Mouse (Mus musculus) megakaryocyte, adult 5-6 weeks (primary cell): ENCODE measurements around the gene Cbln4. TPM values are rescaled to one million over a fixed set of nuclear protein-coding genes. Genes with fewer than 3 reads are reported as not detected.

Experiments used
- ATAC-seq: 2 replicates; pipeline ENCODE4 v1.8.0; 2016; ENCODE audit warnings: mild to moderate bottlenecking, inconsistent platforms; ENCODE audit not compliant: poor library complexity, severe bottlenecking
- total RNA-seq, 2 experiments: library from RNA; stranded (forward) in 1 of 2; stranded (reverse) in 1 of 2; fragments of 153-499, 151-499 nt in 1 of 2; fragments of 221-1000, 200-1000 nt in 1 of 2; gene quantifications; 2 replicates each; pipeline versions ENCODE4 v1.2.3 to v1.2.4; 2015 to 2017

The Cbln4 gene
- total RNA-seq (2015) (not detected in 2 replicates), total RNA-seq (2017) (not detected in 2 replicates)

GRCm38 (mm10) chr2:172043235-172043610 lies at the start of gene Cbln4:
Cbln4 (minus strand) TSS chr2:172043466.
- no peak for ATAC-seq

GRCm38 (mm10) chr2:172078596-172078995 lies 35.3 kb upstream of the Cbln4 start:
- ATAC-seq: no peak

DNA sequence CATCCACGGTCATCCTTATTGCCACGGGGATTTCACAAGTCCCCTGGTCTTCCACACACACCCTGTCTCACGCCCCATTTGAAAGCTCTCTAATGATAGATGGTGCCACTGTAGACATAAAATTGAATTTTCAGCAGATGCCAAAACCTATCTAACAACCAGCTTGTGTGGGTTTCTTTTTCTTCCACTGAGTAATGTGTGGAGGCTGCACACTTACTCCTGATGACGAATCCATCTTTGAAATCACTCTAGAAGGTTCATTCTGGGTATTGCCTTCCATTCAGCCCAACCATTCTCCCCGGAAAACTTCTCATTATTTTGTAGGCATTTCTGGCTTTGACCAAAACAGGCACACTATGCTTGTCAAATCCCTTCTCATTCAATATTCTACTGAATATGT lies 33.0 kb upstream of the Cbln4 start:
- no peak for ATAC-seq

GRCm38 (mm10) chr2:172062876-172063275 lies 19.6 kb upstream of the Cbln4 start:
- ATAC-seq: no peak

DNA sequence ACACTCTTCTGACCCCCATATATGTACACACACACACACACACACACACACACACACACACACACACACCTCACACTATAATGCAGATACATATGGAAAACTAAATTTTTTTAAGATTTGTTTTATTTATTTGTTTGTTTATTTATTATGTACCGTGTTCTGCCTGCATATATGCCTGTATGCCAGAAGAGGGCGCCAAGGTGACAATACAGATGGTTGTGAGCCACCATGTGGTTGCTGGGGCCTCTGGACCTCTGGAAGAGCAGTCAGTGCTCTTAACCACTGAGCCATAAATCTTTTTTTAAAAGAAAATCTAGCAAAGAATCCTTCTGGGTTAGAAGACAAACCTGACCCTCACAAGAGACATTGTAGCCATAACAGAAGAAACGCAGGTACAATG lies 16.5 kb upstream of the Cbln4 start:
- ATAC-seq: no peak

DNA sequence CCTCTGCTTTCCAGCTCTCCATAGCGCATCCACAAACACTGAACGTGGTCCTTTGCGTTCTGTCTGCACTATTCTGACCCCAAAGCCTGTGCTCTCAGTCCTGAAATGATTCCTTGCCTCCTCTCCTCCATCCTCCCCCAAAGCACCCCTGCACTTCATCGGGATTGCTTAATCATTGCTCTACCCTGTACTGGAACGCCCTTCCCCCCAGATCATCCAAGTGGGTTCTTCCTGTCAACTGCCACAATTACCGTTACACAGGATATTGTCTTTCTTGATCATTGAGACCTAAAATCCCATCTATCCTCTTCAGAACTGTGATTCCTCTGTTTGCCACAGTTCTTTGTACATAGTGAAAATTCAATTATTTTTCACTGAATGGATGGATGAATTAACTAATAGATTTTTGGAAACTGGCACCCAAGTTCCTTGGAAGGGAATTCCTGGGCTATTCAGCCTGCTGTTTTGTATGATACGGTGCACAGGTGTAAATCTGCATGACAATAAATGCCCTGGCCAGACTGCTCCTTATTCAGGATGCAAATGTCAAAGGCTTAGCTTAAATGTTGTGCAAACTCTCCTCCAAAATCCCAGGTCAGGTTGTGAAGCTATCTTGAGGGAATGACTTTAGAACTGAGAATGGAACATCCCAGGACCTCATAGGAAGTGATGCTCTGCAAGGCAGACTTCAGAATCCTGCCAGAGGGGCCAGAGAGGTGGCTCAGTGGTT lies 15.8 kb upstream of the Cbln4 start:
- no peak for ATAC-seq

DNA sequence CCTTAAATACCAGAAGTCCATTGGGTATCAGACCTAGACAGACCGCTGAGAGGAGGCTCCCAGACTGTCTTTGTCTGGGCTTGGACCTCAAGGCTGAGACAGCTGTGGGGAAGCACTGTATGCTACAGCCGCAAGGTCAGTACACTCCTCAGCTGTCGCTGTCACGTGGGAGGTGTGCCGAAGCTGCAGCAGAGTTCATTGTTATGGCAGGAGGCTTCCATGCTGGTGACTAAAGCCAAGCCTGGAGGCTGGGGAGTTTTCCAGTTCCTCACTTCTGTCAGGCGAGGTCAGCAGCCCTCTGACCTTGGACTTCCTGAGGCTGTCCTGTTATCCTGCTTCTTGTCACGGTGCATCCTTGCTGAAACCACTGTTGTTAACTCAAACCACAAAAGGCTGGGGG lies 2.7 kb upstream of the Cbln4 start:
- ATAC-seq: no peak

DNA sequence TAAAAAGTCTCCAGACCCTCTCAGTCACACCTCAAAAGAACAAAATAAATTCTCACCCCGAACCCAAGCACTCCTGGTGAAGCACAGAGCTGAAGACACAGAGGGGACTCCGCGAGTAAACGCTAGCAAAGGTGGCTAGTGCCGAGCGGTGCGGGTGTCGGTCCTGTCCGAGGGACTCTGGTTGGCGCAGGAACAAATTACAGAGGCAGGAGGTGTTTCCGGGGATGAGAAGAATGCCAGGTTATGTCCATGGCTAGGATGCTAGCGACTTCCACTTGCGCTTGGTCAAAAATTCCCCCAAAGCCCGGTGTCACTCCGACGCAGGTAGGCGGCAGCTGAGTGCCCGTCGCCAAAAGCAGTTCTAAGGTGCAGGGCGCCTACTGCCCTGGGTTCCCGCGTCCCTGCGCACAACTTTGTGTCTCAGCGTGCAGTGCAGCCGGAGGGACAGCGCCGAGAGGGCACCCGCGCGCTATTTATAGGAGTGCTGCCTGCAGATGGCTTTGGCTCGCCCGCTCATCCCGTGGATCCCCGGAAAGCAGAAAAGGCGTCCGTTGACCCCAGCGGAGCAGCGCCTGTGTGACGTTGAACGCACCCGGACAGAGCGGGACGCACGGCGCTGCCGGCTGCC lies 545 bp downstream of the Cbln4 start:
- ATAC-seq: no peak

GRCm38 (mm10) chr2:172042125-172042524 lies 1.1 kb downstream of the Cbln4 start:
- ATAC-seq: no peak

DNA sequence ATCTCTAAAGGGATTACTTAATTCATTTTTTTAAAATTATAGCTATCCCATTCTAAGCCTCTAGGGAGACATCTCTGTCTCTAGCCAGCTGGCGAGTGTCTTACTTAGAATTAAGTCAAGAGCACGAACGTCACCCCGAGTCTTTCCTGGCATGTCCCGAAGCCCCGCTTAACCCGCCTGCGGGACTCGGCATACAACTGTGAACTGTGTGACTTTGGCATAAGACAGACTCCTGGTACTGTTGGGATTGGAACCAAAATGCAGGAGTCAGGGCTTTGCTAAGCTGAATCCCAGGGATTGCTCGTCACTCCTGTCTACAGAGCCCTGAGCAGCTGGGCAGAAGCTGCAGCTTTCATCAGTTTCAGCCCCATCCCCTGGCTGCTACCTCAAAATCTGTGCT lies 2.4 kb downstream of the Cbln4 start:
- no peak for ATAC-seq

DNA sequence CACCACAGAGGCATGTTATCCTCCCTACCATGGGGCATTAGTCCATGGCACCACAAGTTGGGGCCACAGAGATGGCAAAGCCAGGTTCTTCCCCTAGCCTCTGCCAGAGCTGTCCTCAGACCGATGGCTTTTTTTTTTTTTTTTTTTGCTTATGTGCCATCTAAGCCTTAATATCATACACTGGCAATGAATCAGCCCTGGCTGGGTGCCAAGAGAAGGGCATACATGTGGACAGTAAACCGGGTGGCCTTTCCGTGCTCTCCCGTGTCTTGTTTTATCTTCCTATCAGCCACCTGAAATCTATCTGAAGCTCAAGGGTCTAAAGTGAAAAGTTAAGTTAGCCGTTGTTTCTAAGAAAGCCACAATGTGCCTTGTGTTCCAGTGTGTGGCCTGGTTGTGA lies 3.7 kb downstream of the Cbln4 start:
- no peak for ATAC-seq

DNA sequence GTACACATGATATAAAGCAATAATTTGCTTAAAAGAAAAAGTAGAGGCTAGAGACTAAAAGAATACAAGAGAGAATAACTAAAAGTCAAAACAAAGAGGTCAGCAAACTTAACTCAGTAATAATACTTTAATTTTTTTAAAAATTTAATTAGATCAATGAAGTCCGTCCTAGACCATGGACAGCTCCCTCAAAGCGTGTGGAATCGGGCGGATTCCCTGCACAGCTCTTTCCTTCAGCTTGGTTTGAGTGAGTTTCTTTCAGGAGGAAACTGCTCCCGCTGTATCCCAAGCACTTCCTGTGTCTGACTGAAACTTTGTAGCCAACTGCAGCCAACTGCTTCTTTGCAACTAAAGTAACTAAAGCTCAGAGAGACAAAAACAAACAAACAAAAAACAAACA lies 9.0 kb downstream of the Cbln4 start:
- no peak for ATAC-seq

DNA sequence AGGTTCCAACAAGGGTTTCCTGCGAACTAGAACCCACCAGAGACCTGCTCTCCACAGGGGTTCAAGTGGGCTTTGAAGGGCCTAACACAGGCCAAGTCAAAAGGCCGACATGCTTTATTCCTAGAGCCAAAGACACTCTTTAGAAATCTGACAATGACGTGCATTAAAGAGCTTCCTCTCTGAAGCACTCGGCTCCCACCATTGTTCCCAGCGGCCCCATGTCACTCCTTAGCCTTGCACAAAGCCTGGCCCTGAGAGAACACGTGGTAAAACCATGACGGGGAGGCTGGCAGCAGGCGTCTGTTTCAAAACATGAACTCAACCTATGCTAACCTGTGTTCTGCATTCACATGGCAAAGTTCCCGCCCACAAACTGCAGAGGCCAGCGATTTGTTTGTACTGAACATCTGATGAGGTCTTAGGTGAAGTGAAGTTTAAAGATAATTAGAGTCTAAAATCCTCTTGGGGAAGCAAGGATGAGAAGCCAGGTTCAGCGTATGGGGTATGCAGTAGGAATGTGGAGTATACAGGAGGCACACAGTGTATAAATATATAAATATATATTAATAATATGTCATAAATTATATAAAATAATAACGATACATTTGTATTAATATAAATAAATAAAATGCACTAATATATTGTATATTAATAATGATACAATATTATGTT lies 17.7 kb downstream of the Cbln4 start:
- no peak for ATAC-seq

DNA sequence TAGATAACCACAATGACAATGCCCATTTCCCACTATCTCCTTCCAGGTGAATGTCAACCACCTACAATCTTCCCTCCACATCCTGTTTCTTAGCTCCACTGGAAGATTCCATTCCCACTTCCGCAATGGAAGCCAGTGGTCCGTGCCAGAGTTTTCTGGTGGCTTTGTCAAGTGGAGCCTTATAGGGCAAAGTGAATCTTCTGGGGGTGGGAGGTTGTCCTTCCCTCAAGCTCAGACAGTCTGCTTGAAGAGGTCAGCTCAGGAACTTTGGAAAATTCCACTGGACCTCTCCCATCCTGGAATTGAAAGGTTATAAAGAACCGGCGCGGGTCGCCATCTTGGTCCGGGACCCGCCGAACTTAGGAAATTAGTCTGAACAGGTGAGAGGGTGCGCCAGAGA lies 36.5 kb downstream of the Cbln4 start:
- ATAC-seq: no peak

- ATAC-seq: no peak
Observed at GRCm38 (mm10) chr2:172005970-172006369, 37.3 kb downstream of the Cbln4 start.

GRCm38 (mm10) chr2:172004029-172004984 lies 39.0 kb downstream of the Cbln4 start:
- no peak for ATAC-seq

GRCm38 (mm10) chr2:171996979-171997686 lies 46.1 kb downstream of the Cbln4 start:
- ATAC-seq: no peak

- no peak for ATAC-seq
Observed at GRCm38 (mm10) chr2:171994861-171995260, 48.4 kb downstream of the Cbln4 start.

GRCm38 (mm10) chr2:171994240-171994639 lies 49.0 kb downstream of the Cbln4 start:
- no peak for ATAC-seq

DNA sequence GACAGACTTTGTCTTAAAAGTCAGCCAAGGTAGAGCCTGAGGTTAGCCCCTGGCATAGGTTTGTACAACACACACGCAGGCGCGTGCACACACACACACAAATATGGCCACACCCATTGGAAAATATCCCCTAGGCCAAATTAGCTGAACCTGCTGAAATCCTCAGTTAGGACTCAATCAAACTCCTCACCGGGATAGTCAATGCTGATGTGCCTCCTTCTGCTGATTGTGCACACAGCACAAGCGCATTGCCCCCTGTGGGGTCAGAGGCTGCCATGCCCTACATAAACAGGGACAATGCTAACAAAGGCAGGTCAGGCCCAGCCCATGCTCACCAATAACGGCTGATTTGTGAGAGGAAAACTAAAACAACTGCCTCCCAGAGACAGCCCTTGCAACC lies 56.6 kb downstream of the Cbln4 start:
- ATAC-seq: no peak
